Mouse (Mus musculus): ENCODE data around the gene Dnlz.

- TF ChIP-seq POLR2A (IDR thresholded peaks at IDR 0.05; ENCODE audit: control insufficient read depth, low read depth, low read length), result no peak
- no peak for TF ChIP-seq CTCF (IDR thresholded peaks at IDR 0.05; ENCODE audit: control insufficient read depth, insufficient read depth, insufficient replicate concordance, low read depth, low read length)
Observed at GRCm38 (mm10) chr2:26363481-26363880, 11.6 kb upstream of the Dnlz start.
